Mouse (Mus musculus) forebrain, embryonic 12.5 days (tissue): ENCODE results near the gene Olfr279. TPM values are rescaled to one million over a fixed set of nuclear protein-coding genes. Genes with fewer than 3 reads are reported as not detected.

Experiments
- ATAC-seq: fragments of 200-750 bp; cut with Nextera tagmentation; 2 replicates; pipeline ENCODE4 v1.8.0; 2017; ENCODE audit warnings: moderate TSS enrichment; ENCODE audit not compliant: low FRiP score
- H3K27ac ChIP-seq: fragments of 300-500 bp; sonication (generic); 2 replicates; pipeline ENCODE4 v1.5.1; 2016; ENCODE audit warnings: mild to moderate bottlenecking
- H3K27me3 ChIP-seq: fragments of 300-500 bp; sonication (generic); 2 replicates; pipeline ENCODE4 v1.6.1; 2016; ENCODE audit warnings: mild to moderate bottlenecking
- H3K36me3 ChIP-seq: fragments of 300-500 bp; sonication (generic); replicated peaks from 2 replicates; pipeline ENCODE4 v1.6.1; 2016; ENCODE audit warnings: mild to moderate bottlenecking
- H3K4me1 ChIP-seq: fragments of 300-500 bp; sonication (generic); 2 replicates; pipeline ENCODE4 v1.6.1; 2016
- H3K4me2 ChIP-seq: fragments of 300-500 bp; sonication (generic); 2 replicates; pipeline ENCODE4 v1.6.1; 2016; ENCODE audit warnings: mild to moderate bottlenecking, moderate library complexity
- H3K4me3 ChIP-seq: fragments of 300-500 bp; sonication (generic); replicated peaks from 2 replicates; pipeline ENCODE4 v1.5.1; 2016; ENCODE audit warnings: mild to moderate bottlenecking
- H3K9ac ChIP-seq: fragments of 300-500 bp; sonication (generic); 2 replicates; pipeline ENCODE4 v1.6.1; 2016; ENCODE audit warnings: mild to moderate bottlenecking
- H3K9me3 ChIP-seq: fragments of 300-500 bp; sonication (generic); 2 replicates; pipeline ENCODE4 v1.6.1; 2016
- WGBS: fragments of 180-500 bp; shearing (Covaris S2); methylation state at CpG from one replicate; pipeline ENCODE4 v1.1.7; 2016; 5-methylcytosine and 5-hydroxymethylcytosine counted together
- polyA plus RNA-seq: library from polyadenylated mRNA; unstranded; fragments of >200 nt; fragmentation: Nextera tagmentation; extraction: Ambion mirVana; gene quantifications from 2 replicates; pipeline ENCODE4 v1.2.1, GENCODE M21; 2016

The Olfr279 gene
- not detected in 2 replicates for polyA plus RNA-seq

DNA sequence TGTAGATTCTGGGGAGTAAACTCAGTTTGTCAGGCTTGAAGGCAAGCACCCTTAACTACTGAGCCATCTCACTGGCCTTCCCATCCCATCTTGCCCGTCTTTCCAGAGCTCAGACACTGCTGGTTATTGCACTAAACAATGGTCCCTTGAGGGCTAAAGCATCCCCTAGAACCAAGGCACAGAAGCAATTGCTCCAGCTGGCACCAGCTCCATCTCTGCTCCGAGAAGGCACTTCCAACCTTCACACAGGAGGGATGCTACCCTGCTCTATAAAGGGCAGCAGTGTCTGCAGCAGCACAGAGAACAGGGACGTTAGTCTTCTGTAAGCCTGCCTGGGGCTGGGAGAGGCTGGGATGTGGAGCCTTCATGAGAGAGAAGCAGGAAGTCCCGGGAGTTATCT lies at the start of gene Olfr279:
Olfr279 (plus strand) TSS at position 301 of the 400 bp plus-strand sequence.
- Histone ChIP-seq H3K4me1 (no peaks in the 10 kb centered on the region), H3K36me3 (no peaks in the 10 kb centered on the region), H3K27ac (no peak within 1 kb of the TSS), H3K4me3 (no peak within 1 kb of the TSS), H3K9me3 (no peaks in the 10 kb centered on the region), H3K4me2 (no peak within 1 kb of the TSS), H3K9ac (no peak within 1 kb of the TSS), H3K27me3 (no peaks in the 10 kb centered on the region)
- 62% methylated on average over 4 of the region's 4 CpGs for WGBS
- no peak for ATAC-seq

DNA sequence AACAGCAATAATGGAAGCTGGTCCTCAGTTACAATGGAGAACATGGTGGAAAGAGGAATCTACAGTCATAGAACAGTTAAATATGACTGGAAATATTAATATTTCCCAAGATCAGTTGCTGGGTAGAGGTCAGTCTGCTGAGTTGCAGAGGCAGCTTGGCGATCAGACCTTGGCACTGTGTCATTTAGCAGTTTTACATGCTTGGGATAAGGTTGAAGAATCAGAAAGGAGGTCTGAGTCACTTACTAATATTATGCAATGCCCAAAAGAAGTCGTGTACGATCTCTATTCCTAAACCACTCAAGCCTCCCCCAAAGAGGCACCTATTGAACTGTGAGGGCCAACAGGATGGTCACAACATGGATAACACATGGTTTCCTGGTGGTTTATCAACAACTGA lies 47.6 kb upstream of the Olfr279 start:
- H3K4me3 ChIP-seq = no peak overlapping the region
- no peak for ATAC-seq
- H3K36me3 ChIP-seq = no peaks in the 10 kb centered on the region
- no peak overlapping the region for H3K4me2 ChIP-seq
- no peaks in the 10 kb centered on the region for H3K4me1 ChIP-seq
- WGBS = 78% methylated on average over 3 of the region's 3 CpGs
- H3K9me3 ChIP-seq = 0 out of 2 replicates have a peak, but pooled peaks cover 3% of the 10 kb centered on the region
- no peak overlapping the region for H3K9ac ChIP-seq
- H3K27ac ChIP-seq = no peak overlapping the region
- H3K27me3 ChIP-seq = no peaks in the 10 kb centered on the region

GRCm38 (mm10) chr15:98448521-98448920 lies 43.7 kb upstream of the Olfr279 start:
- no peak overlapping the region for H3K4me2 ChIP-seq
- WGBS = 57% methylated on average over 4 of the region's 4 CpGs
- ATAC-seq = no peak
- H3K4me1 ChIP-seq = no peaks in the 10 kb centered on the region
- H3K36me3 ChIP-seq = no peaks in the 10 kb centered on the region
- H3K4me3 ChIP-seq = no peak overlapping the region
- no peaks in the 10 kb centered on the region for H3K27me3 ChIP-seq
- no peak overlapping the region for H3K27ac ChIP-seq
- H3K9me3 ChIP-seq = 0 out of 2 replicates have a peak, but pooled peaks cover 3% of the 10 kb centered on the region
- H3K9ac ChIP-seq = no peak overlapping the region

DNA sequence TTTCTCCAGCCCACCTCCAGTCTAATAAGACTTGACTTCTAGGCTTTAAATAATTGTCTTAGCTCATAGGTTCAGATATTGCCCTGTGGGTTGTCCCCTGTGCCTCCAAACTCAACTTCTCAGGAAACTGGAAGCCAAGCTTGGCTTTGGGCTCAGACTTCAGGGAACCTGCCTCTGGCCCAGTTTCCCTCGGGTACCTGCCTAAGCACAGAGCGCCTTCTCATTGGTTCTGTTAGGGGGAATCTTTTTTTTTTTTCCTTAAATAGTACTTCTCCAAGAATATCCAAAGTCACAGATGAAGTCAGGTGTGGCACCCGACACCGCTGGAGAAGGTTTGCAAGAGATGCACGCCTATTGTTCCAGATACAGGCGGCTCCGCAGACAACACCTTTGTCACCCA lies 39.9 kb upstream of the Olfr279 start, which contains the start of gene Olfr281:
Olfr281 (plus strand) TSS at position 301 of the 400 bp plus-strand sequence.
- no peak within 1 kb of the TSS for H3K9ac ChIP-seq
- WGBS = 89% methylated on average over 7 of the region's 7 CpGs
- no peaks in the 10 kb centered on the region for H3K9me3 ChIP-seq
- no peaks in the 10 kb centered on the region for H3K27me3 ChIP-seq
- no peak within 1 kb of the TSS for H3K27ac ChIP-seq
- no peak within 1 kb of the TSS for H3K4me2 ChIP-seq
- no peak for ATAC-seq
- H3K36me3 ChIP-seq = no peaks in the 10 kb centered on the region
- H3K4me1 ChIP-seq = no peaks in the 10 kb centered on the region
- no peak within 1 kb of the TSS for H3K4me3 ChIP-seq

- H3K27ac ChIP-seq = no peak within 1 kb of the TSS
- H3K27me3 ChIP-seq = no peaks in the 10 kb centered on the region
- no peak for ATAC-seq
- H3K36me3 ChIP-seq = no peaks in the 10 kb centered on the region
- WGBS = 88% methylated on average over 4 of the region's 4 CpGs
- no peaks in the 10 kb centered on the region for H3K4me1 ChIP-seq
- no peak within 1 kb of the TSS for H3K4me3 ChIP-seq
- H3K9me3 ChIP-seq = no peaks in the 10 kb centered on the region
- no peak within 1 kb of the TSS for H3K9ac ChIP-seq
- no peak within 1 kb of the TSS for H3K4me2 ChIP-seq
These were observed 22.6 kb upstream of the Olfr279 start, which contains the start of gene OR5BS1P for GRCm38 (mm10) chr15:98469596-98469995. Gene OR5BS1P, plus strand, starts transcription at chr15:98469896.

DNA sequence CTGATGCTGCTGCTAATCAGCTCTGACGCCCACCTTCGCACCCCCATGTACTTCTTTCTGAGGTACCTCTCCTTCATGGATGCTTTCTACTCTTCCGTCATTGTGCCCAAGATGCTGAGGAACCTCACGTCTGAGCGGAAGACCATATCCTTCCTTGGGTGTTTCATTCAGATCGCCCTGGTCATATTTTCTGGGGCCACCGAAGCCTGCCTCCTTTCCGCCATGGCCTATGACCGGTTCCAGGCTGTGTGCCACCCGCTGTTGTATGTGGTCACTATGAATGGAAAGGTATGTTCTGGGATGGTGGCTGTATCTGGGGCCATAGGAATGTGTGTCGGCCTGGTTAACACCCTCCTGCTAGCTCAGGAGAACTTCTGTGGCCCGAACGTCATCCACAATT lies 20.7 kb upstream of the Olfr279 start:
- Histone ChIP-seq H3K4me3 (no peak overlapping the region), H3K4me1 (no peaks in the 10 kb centered on the region), H3K9ac (no peak overlapping the region), H3K27ac (no peak overlapping the region), H3K9me3 (no peaks in the 10 kb centered on the region), H3K4me2 (no peak overlapping the region), H3K36me3 (no peaks in the 10 kb centered on the region), H3K27me3 (no peaks in the 10 kb centered on the region)
- WGBS = 91% methylated on average over 13 of the region's 13 CpGs
- ATAC-seq = no peak

GRCm38 (mm10) chr15:98474958-98475357 lies 17.2 kb upstream of the Olfr279 start:
- H3K9ac ChIP-seq = no peak overlapping the region
- no peaks in the 10 kb centered on the region for H3K9me3 ChIP-seq

DNA sequence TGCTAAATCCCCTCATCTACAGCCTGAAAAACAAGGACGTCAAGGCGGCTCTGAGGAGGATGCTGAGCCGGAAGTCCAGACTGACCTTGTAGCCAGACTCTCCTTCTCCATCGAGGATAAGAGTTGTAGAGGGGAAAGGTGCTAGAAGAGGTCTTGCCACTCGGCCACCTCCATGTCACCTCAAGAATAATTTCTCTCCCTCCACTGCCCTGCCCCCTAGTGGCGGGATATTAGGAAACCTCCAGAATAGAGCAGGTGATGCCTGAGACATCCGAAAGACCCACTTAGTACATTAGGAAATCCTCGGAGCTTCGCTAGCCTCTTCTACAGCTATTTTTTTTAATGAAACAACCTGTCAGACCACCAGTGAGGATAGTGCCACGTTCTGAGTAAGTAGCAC lies 16.8 kb upstream of the Olfr279 start:
- no peaks in the 10 kb centered on the region for H3K9me3 ChIP-seq
- WGBS = 57% methylated on average over 10 of the region's 10 CpGs
- ATAC-seq = no peak

More at GRCm38 (mm10) chr15:98474958-98475357, 17.2 kb upstream of the Olfr279 start:
- no peak overlapping the region for H3K4me3 ChIP-seq
- H3K4me2 ChIP-seq = no peak overlapping the region
- H3K4me1 ChIP-seq = no peaks in the 10 kb centered on the region
- no peaks in the 10 kb centered on the region for H3K27me3 ChIP-seq
- WGBS = 80% methylated on average over 10 of the region's 10 CpGs
- ATAC-seq = no peak
- H3K36me3 ChIP-seq = no peaks in the 10 kb centered on the region
- no peak overlapping the region for H3K27ac ChIP-seq

GRCm38 (mm10) chr15:98476281-98476680 lies 15.9 kb upstream of the Olfr279 start:
- H3K9me3 ChIP-seq = no peaks in the 10 kb centered on the region
- 80% methylated on average over 5 of the region's 5 CpGs for WGBS
- no peak overlapping the region for H3K4me2 ChIP-seq
- H3K27me3 ChIP-seq = no peaks in the 10 kb centered on the region
- ATAC-seq = no peak
- no peak overlapping the region for H3K27ac ChIP-seq
- H3K36me3 ChIP-seq = no peaks in the 10 kb centered on the region
- no peak overlapping the region for H3K4me3 ChIP-seq
- H3K4me1 ChIP-seq = no peaks in the 10 kb centered on the region
- H3K9ac ChIP-seq = no peak overlapping the region

More for the DNA sequence above, 16.8 kb upstream of the Olfr279 start:
- Histone ChIP-seq H3K4me1 (no peaks in the 10 kb centered on the region), H3K27me3 (no peaks in the 10 kb centered on the region), H3K4me2 (no peak overlapping the region), H3K4me3 (no peak overlapping the region), H3K9ac (no peak overlapping the region), H3K27ac (no peak overlapping the region), H3K36me3 (no peaks in the 10 kb centered on the region)

GRCm38 (mm10) chr15:98479568-98480102 lies 12.6 kb upstream of the Olfr279 start:
- WGBS = 68% methylated on average over 7 of the region's 7 CpGs
- no peaks in the 10 kb centered on the region for H3K36me3 ChIP-seq
- ATAC-seq = no peak
- H3K9me3 ChIP-seq = no peaks in the 10 kb centered on the region
- H3K4me3 ChIP-seq = no peak overlapping the region
- no peak overlapping the region for H3K4me2 ChIP-seq
- H3K27me3 ChIP-seq = no peaks in the 10 kb centered on the region
- no peak overlapping the region for H3K9ac ChIP-seq
- no peaks in the 10 kb centered on the region for H3K4me1 ChIP-seq
- H3K27ac ChIP-seq = no peak overlapping the region

GRCm38 (mm10) chr15:98482701-98483100 lies 9.5 kb upstream of the Olfr279 start, which contains the start of gene Lalba:
Gene Lalba, minus strand, starts transcription at chr15:98482721.
- H3K36me3 ChIP-seq = no peaks in the 10 kb centered on the region
- H3K27ac ChIP-seq = no peak within 1 kb of the TSS
- H3K4me3 ChIP-seq = no peak within 1 kb of the TSS
- H3K9me3 ChIP-seq = no peaks in the 10 kb centered on the region
- H3K27me3 ChIP-seq = no peaks in the 10 kb centered on the region
- ATAC-seq = no peak
- H3K4me2 ChIP-seq = no peak within 1 kb of the TSS
- no peaks in the 10 kb centered on the region for H3K4me1 ChIP-seq
- WGBS = 67% methylated on average over 3 of the region's 3 CpGs
- H3K9ac ChIP-seq = no peak within 1 kb of the TSS

DNA sequence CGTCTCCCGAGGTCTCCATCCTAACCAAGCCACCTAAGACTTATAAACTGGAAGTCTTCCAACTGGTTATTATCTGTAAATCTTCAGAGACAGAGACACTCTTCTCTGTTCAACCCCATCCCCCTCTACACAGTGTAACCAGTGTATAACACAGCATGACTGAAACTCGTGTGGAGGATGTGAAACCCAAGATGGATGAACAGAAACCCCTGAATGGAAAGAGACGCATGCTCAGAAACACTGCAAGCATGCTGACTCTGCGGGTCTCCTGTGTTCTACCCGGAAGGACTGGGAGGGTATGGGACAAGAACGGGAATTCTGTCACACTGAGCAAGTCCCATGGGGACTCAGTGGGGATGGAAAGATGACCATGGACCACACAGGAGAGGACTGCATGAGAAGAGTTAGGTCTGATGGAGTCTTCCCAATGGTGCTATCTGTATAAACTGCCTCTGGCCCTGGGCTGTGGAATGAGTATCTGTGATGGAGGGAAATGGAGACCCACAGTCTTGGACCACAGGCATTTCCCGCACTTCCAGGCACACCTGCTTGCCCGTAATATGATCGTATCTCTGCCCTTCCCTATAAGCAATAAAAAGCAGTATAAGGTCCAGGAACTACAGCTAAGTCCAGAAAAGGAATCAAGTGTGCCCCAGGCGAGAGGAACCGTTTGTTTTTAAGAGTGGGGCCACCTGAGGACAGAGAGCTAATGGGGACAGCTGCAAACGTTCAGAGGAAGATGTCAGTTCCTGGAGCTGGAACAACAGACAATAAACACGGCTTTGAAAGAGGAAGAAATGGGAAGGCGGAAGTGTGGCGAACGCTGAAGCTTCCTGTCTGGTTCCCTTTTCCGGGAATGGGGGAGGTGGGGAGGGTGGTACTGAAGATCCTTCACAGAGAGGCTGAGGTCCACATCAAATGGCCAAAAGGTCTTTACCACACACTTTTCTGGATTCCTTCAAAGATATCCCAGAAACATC lies 8.0 kb upstream of the Olfr279 start:
- no peaks in the 10 kb centered on the region for H3K36me3 ChIP-seq
- no peaks in the 10 kb centered on the region for H3K9me3 ChIP-seq
- no peak overlapping the region for H3K4me2 ChIP-seq
- H3K4me3 ChIP-seq = no peak overlapping the region
- H3K27ac ChIP-seq = no peak overlapping the region
- H3K27me3 ChIP-seq = no peaks in the 10 kb centered on the region
- 84% methylated on average over 18 of the region's 18 CpGs for WGBS
- H3K4me1 ChIP-seq = no peaks in the 10 kb centered on the region
- ATAC-seq = no peak
- no peak overlapping the region for H3K9ac ChIP-seq
